Mouse (Mus musculus) MEL (cell line): ENCODE data around the gene E030025P04Rik.

Source experiments
- CTCF ChIP-seq, 3 experiments: IDR thresholded peaks in 2 of 3; conservative IDR thresholded peaks in 1 of 3; 2 replicates each; pipeline ENCODE4 v1.5.1; 2011 to 2012; ENCODE audit warnings: low read length in 3 of 3, low read depth in 2 of 3, mild to moderate bottlenecking in 2 of 3, improper control_type of control experiment in 1 of 3, inconsistent platforms in 1 of 3, mixed read lengths in 1 of 3, moderate library complexity in 1 of 3; ENCODE audit not compliant: control insufficient read depth in 1 of 3, insufficient read depth in 1 of 3, poor library complexity in 1 of 3, severe bottlenecking in 1 of 3
- ETS1 ChIP-seq: IDR thresholded peaks from 2 replicates; pipeline ENCODE4 v1.6.1; 2012; ENCODE audit warnings: low read depth, mild to moderate bottlenecking, inconsistent platforms, low read length, improper control_type of control experiment, moderate library complexity
- MAZ ChIP-seq: IDR thresholded peaks from 2 replicates; pipeline ENCODE4 v1.6.1; 2012; ENCODE audit warnings: low read depth, mild to moderate bottlenecking, inconsistent platforms, low read length, improper control_type of control experiment
- MEF2A ChIP-seq: IDR thresholded peaks from 2 replicates; pipeline ENCODE4 v1.6.1; 2014; ENCODE audit warnings: low read depth, mild to moderate bottlenecking, inconsistent platforms, low read length, improper control_type of control experiment; ENCODE audit not compliant: poor library complexity, insufficient replicate concordance, severe bottlenecking; ENCODE audit errors: extremely low read depth
- NRF1 ChIP-seq: IDR thresholded peaks from 2 replicates; pipeline ENCODE4 v1.6.1; 2014; ENCODE audit warnings: low read depth, mild to moderate bottlenecking, inconsistent platforms, low read length, improper control_type of control experiment, moderate library complexity; ENCODE audit not compliant: poor library complexity, insufficient read depth, severe bottlenecking
- RAD21 ChIP-seq: IDR thresholded peaks from 2 replicates; pipeline ENCODE4 v1.6.1; 2011; ENCODE audit warnings: mild to moderate bottlenecking, low read depth, low read length, improper control_type of control experiment
- SIN3A ChIP-seq: IDR thresholded peaks from 2 replicates; pipeline ENCODE4 v1.6.1; 2012; ENCODE audit warnings: low read length, improper control_type of control experiment, inconsistent platforms
- USF1 ChIP-seq: IDR thresholded peaks from 2 replicates; pipeline ENCODE4 v1.6.1; 2014; ENCODE audit warnings: low read depth, mild to moderate bottlenecking, inconsistent platforms, low read length, improper control_type of control experiment, moderate library complexity

DNA sequence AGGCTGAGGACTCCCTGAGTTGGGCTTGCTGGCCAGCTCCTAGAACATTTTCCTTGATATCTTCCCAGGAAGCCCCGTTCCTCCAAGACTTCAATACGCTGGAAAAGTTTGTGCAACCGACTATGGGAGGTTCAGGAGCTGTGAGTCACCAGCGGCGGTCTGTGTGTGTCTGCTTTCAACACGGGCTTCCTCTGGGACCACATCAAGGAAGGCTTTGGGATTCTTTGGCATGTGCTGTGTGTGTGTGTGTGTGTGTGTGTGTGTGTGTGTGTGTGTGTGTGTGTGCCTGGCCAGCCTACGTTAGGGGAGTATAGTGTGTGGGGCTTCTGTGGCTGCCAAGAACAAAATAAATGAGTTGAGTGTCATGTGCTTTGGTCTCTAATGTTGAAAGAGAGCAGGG is 17.7 kb downstream of the E030025P04Rik start:
- TF ChIP-seq MAZ (no peak), MEF2A (no peak), SIN3A (no peak), USF1 (no peak), ETS1 (no peak), CTCF (IDR thresholded peaks at IDR 0.05 in 2 of 3, conservative IDR thresholded peaks at IDR 0.05 in 1 of 3; ENCODE audit: control insufficient read depth in 1 of 3, insufficient read depth in 1 of 3, low read depth in 2 of 3, low read length in 3 of 3, poor library complexity in 1 of 3, severe bottlenecking in 1 of 3) (no peak), NRF1 (no peak), RAD21 (no peak)
